Mouse (Mus musculus) forebrain, embryonic 13.5 days (tissue): ENCODE data around the gene Mef2d. TPM values are rescaled to one million over a fixed set of nuclear protein-coding genes. Genes with fewer than 3 reads are reported as not detected.
A peak's percentile ranks its signal among the peaks of the same experiment; 100 is the strongest.

Experiments
- ATAC-seq: fragments of 200-750 bp; cut with Nextera tagmentation; 2 replicates; pipeline ENCODE4 v1.8.0; 2017
- H3K27ac ChIP-seq: fragments of 300-500 bp; sonication (generic); 2 replicates; pipeline ENCODE4 v1.5.1; 2015; ENCODE audit warnings: inconsistent platforms, mild to moderate bottlenecking, moderate library complexity
- H3K27me3 ChIP-seq: fragments of 300-500 bp; sonication (generic); 2 replicates; pipeline ENCODE4 v1.6.1; 2015; ENCODE audit warnings: mild to moderate bottlenecking, inconsistent platforms
- H3K36me3 ChIP-seq: fragments of 300-500 bp; sonication (generic); 2 replicates; pipeline ENCODE4 v1.6.1; 2015; ENCODE audit warnings: mild to moderate bottlenecking, inconsistent platforms; ENCODE audit not compliant: poor library complexity, severe bottlenecking
- H3K4me1 ChIP-seq: fragments of 300-500 bp; sonication (generic); 2 replicates; pipeline ENCODE4 v1.6.1; 2015; ENCODE audit warnings: inconsistent platforms
- H3K4me2 ChIP-seq: fragments of 300-500 bp; sonication (generic); 2 replicates; pipeline ENCODE4 v1.6.1; 2015; ENCODE audit warnings: inconsistent platforms, mild to moderate bottlenecking, moderate library complexity
- H3K4me3 ChIP-seq: fragments of 300-500 bp; sonication (generic); 2 replicates; pipeline ENCODE4 v1.5.1; 2015; ENCODE audit warnings: mild to moderate bottlenecking, inconsistent platforms
- H3K9ac ChIP-seq: fragments of 300-500 bp; sonication (generic); 2 replicates; pipeline ENCODE4 v1.6.1; 2015; ENCODE audit warnings: mild to moderate bottlenecking, inconsistent platforms
- H3K9me3 ChIP-seq: fragments of 300-500 bp; sonication (generic); replicated peaks from 2 replicates; pipeline ENCODE4 v1.6.1; 2016; ENCODE audit warnings: inconsistent platforms
- WGBS: fragments of 180-500 bp; shearing (Covaris S2); methylation state at CpG from one replicate; pipeline ENCODE4 v1.1.7; 2015; 5-methylcytosine and 5-hydroxymethylcytosine counted together
- polyA plus RNA-seq: library from polyadenylated mRNA; unstranded; fragments of >200 nt; fragmentation: Nextera tagmentation; extraction: Ambion mirVana; gene quantifications from 2 replicates; pipeline ENCODE4 v1.2.1, GENCODE M21; 2015

The Mef2d gene
- polyA plus RNA-seq, 1 experiment from 2014 or later, result 15.0 TPM

DNA sequence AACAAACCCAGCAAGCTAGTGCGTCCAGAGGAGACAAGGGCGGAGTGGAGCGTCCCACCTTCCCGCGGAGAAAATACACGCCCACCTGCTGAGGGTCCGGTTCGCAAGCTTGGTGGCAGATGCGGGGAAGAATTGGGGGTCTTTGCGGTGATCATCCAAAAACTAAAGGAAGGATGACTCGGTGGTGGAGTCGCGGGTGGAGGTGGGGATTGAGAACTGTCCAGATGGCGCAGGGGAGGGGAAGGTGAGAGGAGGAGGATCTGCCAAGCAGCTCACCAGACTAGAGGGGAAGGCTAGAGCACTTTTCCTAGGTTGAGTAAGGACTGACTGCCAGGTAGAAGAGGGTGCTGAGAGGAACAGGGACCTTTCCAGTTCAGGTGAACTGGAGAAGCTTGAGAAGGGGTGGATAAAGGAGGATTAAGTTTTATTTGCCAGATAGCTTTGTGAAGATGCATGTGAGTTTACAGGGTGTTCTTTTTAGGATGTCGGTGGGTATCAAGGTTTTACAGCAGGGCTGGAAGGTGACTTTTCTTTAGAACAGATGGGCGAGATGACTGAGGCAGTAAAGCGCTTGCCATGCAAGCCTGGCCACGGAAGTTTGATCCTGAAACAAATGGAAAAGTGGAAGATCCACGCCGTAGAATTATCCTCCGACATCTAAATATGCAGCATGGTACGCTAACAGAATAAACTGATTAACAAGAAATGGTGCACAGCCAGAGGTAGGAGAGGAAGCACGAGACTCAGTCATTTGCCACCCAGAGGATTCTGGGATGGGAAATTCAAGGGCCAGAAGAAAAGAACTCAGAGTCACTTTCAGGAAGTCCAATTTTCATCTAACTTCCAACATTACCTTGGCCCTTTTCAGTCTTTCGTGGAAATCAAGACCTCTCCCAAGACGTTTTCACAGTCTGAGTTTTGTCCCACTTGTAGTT lies 2.7 kb upstream of the Mef2d start:
- Histone ChIP-seq H3K9me3 (no peaks in the 10 kb centered on the region), H3K4me1 (peaks cover 57% of the 10 kb centered on the region), H3K4me2 (peak overlapping the region; percentile 88), H3K27ac (peak overlapping the region; percentile 75), H3K27me3 (peaks cover 18% of the 10 kb centered on the region), H3K4me3 (peak overlapping the region; percentile 57), H3K9ac (peak overlapping the region; percentile 67), H3K36me3 (no peaks in the 10 kb centered on the region)
- 16% methylated on average over 25 of the region's 25 CpGs for WGBS
- ATAC-seq, result no peak

DNA sequence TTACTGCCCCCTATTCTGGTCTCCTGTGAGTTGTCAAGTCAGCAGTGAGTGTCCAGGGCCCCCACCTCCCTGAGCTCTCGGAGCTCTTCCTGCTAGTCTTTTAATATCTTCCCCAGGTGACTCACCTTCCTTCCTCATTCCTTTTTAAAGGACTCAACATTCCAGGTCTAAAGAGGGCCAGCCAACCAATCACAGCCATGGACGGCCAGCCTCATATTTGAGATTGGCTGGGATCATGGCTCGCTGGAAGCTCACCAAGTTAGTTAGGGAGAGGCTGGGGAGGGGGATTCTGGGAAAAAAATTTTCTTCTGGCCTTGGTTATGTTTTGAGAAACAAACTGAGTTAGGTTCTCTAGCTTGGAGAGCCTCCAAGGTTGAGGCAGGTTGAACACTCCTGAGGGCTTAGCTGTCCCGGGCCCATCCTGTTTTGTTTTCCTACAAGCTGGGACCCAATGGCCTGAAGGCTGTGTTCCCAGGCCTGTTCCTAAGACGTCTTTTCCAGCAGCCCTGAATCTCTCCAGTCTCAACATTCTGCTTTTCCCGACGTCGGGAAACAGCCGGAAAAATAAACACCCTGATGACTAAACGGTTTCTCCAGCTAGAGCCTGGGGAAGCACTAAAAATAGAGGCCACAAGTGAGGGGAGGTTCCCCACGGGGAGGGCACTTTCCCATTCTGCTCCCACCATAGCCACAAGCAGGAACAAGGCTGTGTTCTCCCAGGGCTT lies 1.8 kb upstream of the Mef2d start:
- no peak overlapping the region for H3K27ac ChIP-seq
- H3K4me2 ChIP-seq, result peak overlapping the region; percentile 88
- no peaks in the 10 kb centered on the region for H3K9me3 ChIP-seq
- ATAC-seq, result no peak
- no peaks in the 10 kb centered on the region for H3K36me3 ChIP-seq
- peaks cover 18% of the 10 kb centered on the region for H3K27me3 ChIP-seq
- H3K9ac ChIP-seq, result no peak overlapping the region
- WGBS, result 33% methylated on average over 11 of the region's 11 CpGs
- no peak overlapping the region for H3K4me3 ChIP-seq
- H3K4me1 ChIP-seq, result peaks cover 66% of the 10 kb centered on the region

DNA sequence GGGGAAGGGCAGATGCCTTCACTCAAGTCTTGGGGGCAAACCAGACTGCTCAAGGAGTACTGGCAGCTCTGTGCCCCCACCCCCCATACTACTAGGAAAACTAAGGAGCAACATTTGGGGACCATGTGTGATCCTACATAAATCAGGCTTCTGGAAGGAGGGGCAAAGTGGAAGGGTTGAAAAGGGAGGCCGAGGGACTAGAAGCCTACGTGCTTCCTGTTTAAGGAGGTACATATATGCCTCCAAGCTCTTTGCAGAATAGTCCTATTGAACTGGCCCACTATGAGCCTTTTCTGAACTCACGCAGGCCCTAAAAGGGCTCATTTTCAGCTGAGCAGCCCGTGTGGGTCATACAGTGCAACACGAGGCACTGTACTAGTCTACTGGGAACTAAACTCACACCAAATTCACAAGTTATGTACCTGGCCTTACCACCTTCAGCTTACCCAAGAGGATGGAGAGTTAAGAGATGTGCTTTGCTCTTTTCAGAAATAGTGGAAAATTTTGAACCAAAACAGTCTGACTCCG lies 1.2 kb upstream of the Mef2d start:
- H3K4me1 ChIP-seq, result peaks cover 72% of the 10 kb centered on the region
- no peak for ATAC-seq
- peaks cover 18% of the 10 kb centered on the region for H3K27me3 ChIP-seq
- 59% methylated on average over 6 of the region's 6 CpGs for WGBS
- no peaks in the 10 kb centered on the region for H3K9me3 ChIP-seq
- H3K9ac ChIP-seq, result no peak overlapping the region
- peak overlapping the region; percentile 91 for H3K4me3 ChIP-seq
- H3K4me2 ChIP-seq, result peak overlapping the region; percentile 96; the same call in 1 of the 2 replicates
- no peaks in the 10 kb centered on the region for H3K36me3 ChIP-seq
- H3K27ac ChIP-seq, result no peak overlapping the region

DNA sequence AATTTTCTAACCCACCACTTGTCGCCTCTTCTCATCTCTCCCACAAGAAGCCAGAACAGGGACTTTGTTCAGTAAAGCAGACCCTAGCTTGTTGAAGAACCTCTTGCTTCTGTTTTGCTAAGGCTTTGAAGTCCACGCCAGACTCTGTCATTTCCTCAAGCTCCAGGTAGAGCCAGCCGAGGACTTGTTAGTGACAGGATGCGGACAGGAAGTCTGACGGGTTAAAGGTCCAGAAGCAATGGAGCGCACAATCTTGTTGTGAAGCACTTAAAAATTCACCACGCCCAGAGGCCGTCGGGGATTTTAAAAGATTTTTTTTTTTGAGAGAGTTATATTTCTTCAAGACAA lies 759 bp upstream of the Mef2d start:
- peak overlapping the region; percentile 96 for H3K4me2 ChIP-seq
- H3K36me3 ChIP-seq, result no peaks in the 10 kb centered on the region
- no peak for ATAC-seq
- H3K27me3 ChIP-seq, result peaks cover 18% of the 10 kb centered on the region
- H3K4me1 ChIP-seq, result peaks cover 76% of the 10 kb centered on the region
- 12% methylated on average over 9 of the region's 9 CpGs for WGBS
- peak overlapping the region; percentile 99 for H3K27ac ChIP-seq
- peak overlapping the region; percentile 91 for H3K9ac ChIP-seq
- H3K9me3 ChIP-seq, result no peaks in the 10 kb centered on the region
- peak overlapping the region; percentile 91 for H3K4me3 ChIP-seq

DNA sequence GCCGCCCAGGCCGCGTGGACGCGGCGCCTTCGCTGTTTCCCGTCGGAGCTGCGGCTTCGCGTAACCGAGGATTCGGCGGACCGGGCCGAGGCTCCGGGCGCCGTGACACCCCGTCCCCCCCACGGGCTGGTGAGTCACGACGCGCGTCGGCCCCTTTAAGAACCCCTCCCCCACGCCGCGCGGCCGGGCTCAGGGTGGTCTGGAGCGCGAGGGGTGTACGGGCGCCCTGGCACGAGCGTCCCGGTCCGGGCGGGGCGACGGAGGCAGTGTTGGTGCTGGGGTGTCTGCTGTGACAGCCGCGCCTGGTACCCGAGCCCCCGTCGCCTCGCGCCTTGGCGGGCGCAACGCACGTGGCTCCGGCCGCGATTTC lies 359 bp downstream of the Mef2d start:
- H3K4me2 ChIP-seq, result peak overlapping the region; percentile 96
- H3K27ac ChIP-seq, result peak overlapping the region; percentile 99
- peak; percentile 52 for ATAC-seq
- peak overlapping the region; percentile 91 for H3K9ac ChIP-seq
- peaks cover 18% of the 10 kb centered on the region for H3K27me3 ChIP-seq
- WGBS, result under 1% methylated on average over 55 of the region's 57 CpGs
- H3K4me3 ChIP-seq, result peak overlapping the region; percentile 91
- H3K4me1 ChIP-seq, result peaks cover 81% of the 10 kb centered on the region
- no peaks in the 10 kb centered on the region for H3K36me3 ChIP-seq
- no peaks in the 10 kb centered on the region for H3K9me3 ChIP-seq

DNA sequence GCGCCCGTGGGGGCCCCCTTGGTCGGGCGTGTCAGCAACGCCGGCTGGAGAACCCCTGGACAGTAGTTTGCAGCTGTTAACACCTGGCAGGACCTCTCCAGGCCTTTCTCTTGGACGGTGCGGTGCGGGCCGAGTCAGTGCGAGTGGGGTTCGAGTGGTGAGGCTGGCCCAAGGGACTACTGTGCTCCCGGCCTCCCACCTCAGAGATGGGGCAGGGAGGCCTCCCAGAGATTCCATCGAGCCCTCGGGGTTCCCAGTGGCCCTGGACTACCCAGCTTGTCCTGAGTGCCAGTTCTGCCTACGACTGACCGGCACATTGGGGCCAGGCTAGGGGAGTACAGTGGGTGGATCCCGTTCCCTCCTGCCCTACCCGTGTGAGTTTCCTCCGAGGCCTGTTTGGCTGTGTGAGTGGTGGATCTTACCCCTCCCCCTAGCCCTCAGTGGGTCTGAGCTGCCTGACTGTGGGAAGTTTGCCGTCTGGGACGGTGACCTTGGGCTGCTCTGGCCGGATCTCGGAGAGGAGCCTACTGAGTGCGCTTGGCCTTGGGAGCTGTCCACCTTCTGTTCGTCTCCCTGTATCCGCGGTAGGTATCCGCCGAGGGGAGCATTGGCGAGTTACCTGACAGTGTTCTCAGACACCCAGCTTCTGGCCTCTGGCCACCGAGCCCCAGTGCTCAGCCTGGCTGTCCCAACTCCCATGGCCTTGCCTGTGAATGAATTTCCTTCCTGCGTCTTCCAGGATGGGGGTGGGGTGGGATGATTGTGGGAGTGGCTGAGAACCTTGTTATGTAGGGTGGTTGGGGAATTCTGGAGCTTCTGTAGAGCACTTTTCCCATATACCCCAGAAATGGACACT lies 972 bp downstream of the Mef2d start:
- Histone ChIP-seq H3K27ac (peak overlapping the region; percentile 99), H3K4me3 (peak overlapping the region; percentile 91), H3K9ac (peak overlapping the region; percentile 91), H3K27me3 (peaks cover 18% of the 10 kb centered on the region), H3K4me2 (peak overlapping the region; percentile 96), H3K9me3 (no peaks in the 10 kb centered on the region), H3K36me3 (no peaks in the 10 kb centered on the region), H3K4me1 (peaks cover 82% of the 10 kb centered on the region)
- ATAC-seq, result peak; percentile 1; the same call in 1 of the 2 replicates
- 2% methylated on average over 33 of the region's 33 CpGs for WGBS

DNA sequence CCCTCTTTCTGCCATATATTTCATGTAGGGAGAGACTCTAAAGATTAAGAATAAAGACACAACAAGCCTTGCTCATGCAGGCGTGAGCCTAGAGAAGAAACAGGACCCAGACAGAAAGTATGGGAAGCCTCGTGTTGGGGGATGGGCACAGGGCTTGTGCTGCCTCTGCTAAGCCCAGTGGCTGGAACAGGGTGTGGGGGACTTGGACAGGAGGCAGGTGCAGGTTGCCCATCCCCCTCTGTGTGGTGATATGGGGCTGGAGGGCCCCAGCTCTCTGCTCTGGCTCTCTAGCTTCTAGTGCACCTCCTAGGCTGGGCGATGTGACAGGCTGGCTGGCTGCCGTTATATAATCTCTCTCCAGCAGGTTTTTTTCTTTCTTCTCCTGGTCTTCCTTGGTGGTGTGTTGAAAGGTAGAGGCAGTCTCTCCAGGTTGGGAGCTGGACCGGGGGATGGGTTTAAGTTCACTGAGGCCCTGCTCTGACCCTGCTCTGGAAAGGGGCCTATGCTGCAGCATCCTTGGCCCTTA lies 1.9 kb downstream of the Mef2d start:
- Histone ChIP-seq H3K4me1 (peaks cover 85% of the 10 kb centered on the region), H3K36me3 (no peaks in the 10 kb centered on the region), H3K4me3 (peak overlapping the region; percentile 91), H3K9me3 (no peaks in the 10 kb centered on the region), H3K4me2 (peak overlapping the region; percentile 96), H3K27me3 (peaks cover 18% of the 10 kb centered on the region), H3K9ac (peak overlapping the region; percentile 91), H3K27ac (peak overlapping the region; percentile 99)
- ATAC-seq, result no peak
- WGBS, result 20% methylated on average over 5 of the region's 5 CpGs

DNA sequence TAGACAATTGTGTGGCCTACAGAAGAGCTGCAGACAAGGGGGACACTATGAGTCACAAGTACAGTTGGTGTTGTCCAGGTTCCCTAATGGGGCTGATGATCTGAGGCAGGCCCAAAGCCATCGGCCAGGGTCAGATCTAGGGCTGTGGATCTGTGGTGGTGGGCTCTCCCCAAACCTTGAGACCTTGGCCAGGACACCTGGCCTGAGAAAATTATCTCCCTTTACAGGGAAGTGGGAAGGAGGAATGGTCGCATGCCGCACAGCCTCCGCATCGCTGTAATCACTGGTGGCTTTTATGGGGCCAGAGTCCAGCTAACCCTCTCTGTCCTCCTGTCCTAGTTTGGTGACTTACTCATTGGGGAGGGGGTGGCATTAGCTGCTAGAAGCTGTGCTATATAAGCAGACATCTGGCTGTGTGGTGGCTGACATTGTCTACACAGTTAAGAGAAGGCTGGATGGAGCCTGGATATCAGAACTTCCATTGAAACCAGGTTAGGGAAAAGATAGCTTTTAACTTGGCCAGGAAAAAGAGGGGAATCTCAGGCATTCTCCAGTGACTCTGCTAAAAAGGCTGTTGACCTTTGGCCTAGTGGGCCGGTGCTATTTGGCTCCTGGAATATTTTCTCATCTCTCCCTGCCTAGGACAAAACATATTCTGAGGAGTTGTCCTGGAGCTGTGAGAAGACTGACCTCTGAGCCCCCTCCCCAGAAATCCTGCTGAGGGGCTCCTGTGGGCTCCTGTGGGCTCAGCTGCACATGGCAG lies 2.7 kb downstream of the Mef2d start:
- Histone ChIP-seq H3K4me3 (peak overlapping the region; percentile 91), H3K9me3 (no peaks in the 10 kb centered on the region), H3K27me3 (peaks cover 13% of the 10 kb centered on the region), H3K27ac (peak overlapping the region; percentile 99; the same call in 1 of the 2 replicates), H3K4me2 (peak overlapping the region; percentile 96), H3K4me1 (peaks cover 85% of the 10 kb centered on the region), H3K36me3 (no peaks in the 10 kb centered on the region), H3K9ac (peak overlapping the region; percentile 91)
- WGBS, result 75% methylated on average over 6 of the region's 6 CpGs
- no peak for ATAC-seq

DNA sequence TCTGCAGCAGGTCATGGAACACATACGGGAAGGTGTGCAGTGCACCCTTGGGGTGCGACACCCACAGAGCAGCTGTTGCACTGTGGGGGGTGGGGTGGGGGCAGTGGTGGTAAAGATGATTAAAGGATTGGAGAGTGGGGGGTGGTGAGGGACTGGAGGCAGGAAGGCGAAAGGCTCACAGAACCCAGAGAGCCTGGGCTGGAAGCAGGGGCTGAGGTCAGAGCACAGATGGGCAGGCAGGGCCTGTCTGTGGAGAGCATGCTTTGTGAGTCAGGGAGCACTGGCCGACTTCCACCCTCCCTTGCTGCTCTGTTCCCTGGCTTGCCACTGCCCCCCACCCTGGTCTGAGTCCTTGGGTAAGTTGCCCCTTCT lies 3.2 kb downstream of the Mef2d start:
- H3K27ac ChIP-seq, result peak overlapping the region; percentile 22; the same call in 1 of the 2 replicates
- peak overlapping the region; percentile 91 for H3K9ac ChIP-seq
- ATAC-seq, result no peak
- H3K27me3 ChIP-seq, result peaks cover 8% of the 10 kb centered on the region
- H3K4me2 ChIP-seq, result peak overlapping the region; percentile 96
- WGBS, result 42% methylated on average over 4 of the region's 4 CpGs
- H3K36me3 ChIP-seq, result no peaks in the 10 kb centered on the region
- H3K4me3 ChIP-seq, result 0 out of 2 replicates have a peak overlapping the region, but pooled peaks have one; percentile 91
- H3K4me1 ChIP-seq, result peaks cover 85% of the 10 kb centered on the region
- no peaks in the 10 kb centered on the region for H3K9me3 ChIP-seq

DNA sequence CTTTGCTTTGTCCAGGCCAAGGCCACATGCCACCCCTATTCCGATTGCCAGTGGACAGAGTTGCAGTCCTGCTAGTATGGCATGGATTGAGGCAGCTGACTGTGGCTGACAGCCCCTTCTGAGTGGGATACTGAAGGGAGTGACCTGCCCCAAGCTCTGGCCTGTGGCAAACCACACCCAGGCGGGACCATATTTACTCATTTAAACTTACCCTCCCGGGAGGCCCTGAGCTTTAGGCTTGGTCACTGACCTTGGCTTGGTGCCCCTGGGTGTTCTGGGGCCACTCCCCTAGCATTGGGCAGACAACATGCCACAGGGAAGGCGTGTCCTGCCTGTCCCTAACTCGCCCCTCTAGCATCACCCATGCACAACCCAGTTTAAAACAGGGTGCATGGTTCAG lies 3.8 kb downstream of the Mef2d start:
- H3K27ac ChIP-seq, result 0 out of 2 replicates have a peak overlapping the region, but pooled peaks have one; percentile 22
- peaks cover 89% of the 10 kb centered on the region for H3K4me1 ChIP-seq
- WGBS, result 81% methylated on average over 5 of the region's 5 CpGs
- no peak overlapping the region for H3K4me3 ChIP-seq
- peak overlapping the region; percentile 91 for H3K9ac ChIP-seq
- H3K36me3 ChIP-seq, result no peaks in the 10 kb centered on the region
- H3K4me2 ChIP-seq, result peak overlapping the region; percentile 96
- peaks cover 2% of the 10 kb centered on the region; the same call in 1 of the 2 replicates for H3K27me3 ChIP-seq
- no peak for ATAC-seq
- no peaks in the 10 kb centered on the region for H3K9me3 ChIP-seq
